Mouse (Mus musculus) NIH3T3 (cell line): ENCODE results near the gene Zfp644.

Experiments
- DNase-seq: peaks from one replicate; pipeline ENCODE4 v3.0.0-alpha.2; 2012; ENCODE audit warnings: low read depth

Gene Zfp644

DNA sequence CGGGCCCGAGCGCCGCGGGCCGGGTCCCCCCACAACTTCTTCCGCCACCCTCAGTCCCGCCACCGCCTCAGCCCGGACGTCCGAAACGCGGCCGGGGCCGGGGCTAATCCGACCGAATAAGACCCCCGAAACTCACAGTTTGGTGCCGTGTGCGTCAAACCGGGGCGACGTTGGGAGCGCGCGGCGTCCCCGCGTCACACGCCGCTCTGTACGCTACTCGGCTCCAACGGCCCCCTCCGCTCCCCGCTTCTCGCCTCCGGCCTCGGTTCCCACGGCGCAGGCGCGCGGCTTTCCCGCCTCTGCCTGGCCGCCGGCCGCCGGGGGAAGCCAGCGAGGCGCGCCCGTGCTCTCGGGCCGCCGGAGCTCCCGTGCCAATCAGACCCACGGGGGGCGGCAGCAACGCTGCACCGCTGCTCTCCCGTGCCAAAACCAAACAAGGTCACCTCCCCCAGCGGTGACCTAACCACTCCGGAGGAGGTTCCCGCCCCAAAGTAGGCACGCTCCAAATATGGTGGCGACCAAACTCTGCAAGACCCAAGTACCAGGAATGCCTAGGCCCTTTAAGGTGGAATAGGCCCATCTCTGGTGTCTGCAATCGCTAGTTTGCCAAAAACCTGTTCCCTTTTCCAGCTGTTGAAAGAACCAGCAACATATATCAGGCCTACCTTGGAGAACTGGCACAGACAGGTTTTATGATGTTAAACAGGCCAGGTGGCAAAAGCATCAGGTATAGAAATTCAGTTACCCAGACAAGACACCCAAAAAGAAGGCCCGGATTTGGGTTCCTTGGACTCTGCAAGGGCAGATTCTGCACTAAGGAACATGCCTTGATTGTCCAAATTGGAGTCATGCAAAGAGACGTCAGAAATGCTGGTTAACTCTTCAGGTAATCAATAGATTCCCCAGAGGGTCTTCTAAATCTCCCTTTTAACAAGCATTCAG lies at the start of gene Zfp644:
TSS of gene Zfp644 (minus strand) at position 892 of the 942 bp plus-strand sequence.
- peak; percentile 94 for DNase-seq

GRCm38 (mm10) chr5:106739716-106740115 lies 42.6 kb upstream of the Zfp644 start:
- DNase-seq, result no peak

DNA sequence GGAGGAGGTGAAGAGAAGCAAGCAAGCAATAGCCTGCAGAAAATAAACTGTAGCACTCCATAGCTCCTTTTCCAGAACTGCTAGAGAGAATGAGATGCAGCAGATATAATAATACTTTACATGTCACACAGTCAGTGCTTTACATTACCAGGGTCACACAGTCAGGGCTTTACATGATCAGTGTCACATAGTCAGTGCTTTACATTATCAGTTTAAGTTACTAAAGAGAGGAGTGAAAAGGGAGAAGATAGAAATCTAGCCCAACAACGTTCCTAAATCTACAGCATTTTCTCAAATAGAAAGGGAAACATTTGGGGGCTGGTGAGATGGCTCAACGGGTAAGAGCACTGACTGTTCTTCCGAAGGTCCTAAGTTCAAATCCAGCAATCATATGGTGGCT lies 26.4 kb upstream of the Zfp644 start:
- no peak for DNase-seq

DNA sequence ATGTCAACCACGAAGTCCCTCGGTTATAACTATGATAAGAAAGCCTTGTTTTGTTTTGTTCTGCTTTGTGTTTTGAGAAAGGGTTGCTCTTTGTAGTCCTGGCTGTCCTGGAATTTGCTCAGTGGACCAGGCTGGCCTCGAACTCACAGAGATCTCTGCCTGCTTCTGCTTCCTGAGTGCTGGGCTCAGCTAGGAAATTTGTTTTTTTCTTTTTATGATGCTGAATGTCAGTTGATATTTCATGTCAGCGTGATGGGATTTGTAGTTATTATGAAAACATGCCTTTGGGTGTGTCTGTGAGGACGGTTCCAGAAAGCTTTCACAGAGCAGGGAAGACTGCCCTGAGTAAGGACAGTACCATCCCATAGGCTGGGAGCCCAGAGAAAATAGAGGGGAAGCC lies 25.7 kb upstream of the Zfp644 start:
- DNase-seq, result no peak

DNA sequence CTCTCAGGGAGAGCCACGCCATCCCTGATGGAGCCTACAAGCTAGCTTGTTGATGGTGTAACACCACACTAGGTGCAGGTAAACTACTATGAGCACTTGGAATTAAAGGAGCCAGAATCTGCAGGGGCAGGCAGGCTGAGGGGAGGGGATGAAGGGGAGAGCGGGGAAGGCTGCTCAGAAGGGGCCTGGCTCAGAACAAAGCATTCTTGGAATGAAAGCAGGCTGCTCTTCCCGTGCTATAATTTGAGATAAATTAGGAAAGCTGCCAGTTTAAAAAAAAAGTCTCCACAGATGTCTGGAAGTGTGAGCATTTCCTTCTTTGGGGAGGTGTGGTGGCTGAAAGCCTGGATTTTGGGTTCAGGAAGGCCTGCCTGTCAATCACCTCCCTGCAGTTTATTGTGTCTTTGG lies 14.8 kb upstream of the Zfp644 start:
- no peak for DNase-seq

GRCm38 (mm10) chr5:106711220-106711726 lies 14.2 kb upstream of the Zfp644 start:
- DNase-seq, result no peak

DNA sequence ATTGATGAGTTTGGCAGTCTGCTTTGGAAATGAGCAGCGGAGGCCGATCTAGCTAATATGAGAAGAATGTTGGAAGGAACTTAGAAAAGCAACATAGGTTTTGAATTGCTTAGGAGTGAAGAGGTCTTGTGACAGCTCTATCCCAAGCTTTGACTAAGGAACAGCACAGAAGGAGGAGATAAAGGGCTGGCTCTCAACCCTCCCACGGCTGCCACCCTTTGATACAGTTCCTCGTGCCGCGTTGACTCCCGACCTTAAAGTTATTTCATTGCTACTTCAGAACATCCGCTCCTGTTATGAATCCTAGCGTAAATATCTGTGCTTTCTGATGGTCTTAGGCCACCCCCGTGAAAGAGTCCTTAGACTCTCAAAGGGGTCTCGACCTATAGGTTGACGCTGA lies 13.5 kb upstream of the Zfp644 start:
- DNase-seq, result no peak

- DNase-seq, result no peak
These were observed 13.0 kb upstream of the Zfp644 start for GRCm38 (mm10) chr5:106710085-106710409.

DNA sequence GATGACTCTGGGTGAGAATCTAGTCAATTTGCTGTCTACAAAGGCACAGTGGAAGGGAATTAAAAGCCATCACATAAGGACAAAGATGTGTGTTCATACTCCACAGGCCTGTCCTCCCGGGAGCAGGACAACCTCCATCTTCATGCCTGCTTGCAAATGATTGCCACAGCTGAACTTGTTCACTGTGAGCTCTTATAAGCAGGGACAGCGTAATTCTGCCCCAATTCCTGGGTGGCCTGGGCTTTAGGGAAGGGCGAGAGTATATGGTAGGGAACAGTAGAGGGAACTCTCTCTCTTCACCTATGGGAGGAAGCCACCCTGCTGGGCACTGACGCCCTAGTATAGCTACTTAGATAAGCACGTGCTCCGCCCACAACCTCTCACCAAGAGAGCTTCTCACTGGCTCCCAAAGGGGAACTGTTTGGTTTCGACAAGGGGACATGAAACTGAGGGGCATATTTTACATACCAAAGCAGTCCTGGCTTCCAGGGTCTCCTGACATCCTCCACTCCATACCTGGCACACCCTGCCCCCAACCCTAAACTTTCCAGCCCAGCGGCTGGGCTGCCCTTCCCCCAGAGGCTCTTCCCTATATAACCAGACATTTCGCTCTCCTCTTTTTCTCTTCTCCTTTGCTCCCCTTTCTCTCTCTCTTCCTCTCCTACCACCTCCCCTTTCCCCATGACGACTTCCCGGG lies 12.4 kb upstream of the Zfp644 start:
- DNase-seq, result no peak

- DNase-seq, result no peak
These were observed 9.3 kb upstream of the Zfp644 start for GRCm38 (mm10) chr5:106706363-106706762.

- DNase-seq, result no peak
These were observed 8.1 kb upstream of the Zfp644 start for GRCm38 (mm10) chr5:106705162-106705561.

- DNase-seq, result peak; percentile 83
These were observed 1.2 kb downstream of the Zfp644 start for GRCm38 (mm10) chr5:106695681-106696395.

GRCm38 (mm10) chr5:106695141-106695540 lies 1.9 kb downstream of the Zfp644 start:
- peak; percentile 39 for DNase-seq

- no peak for DNase-seq
These were observed 2.4 kb downstream of the Zfp644 start for GRCm38 (mm10) chr5:106694683-106695082.

GRCm38 (mm10) chr5:106693034-106693433 lies 4.1 kb downstream of the Zfp644 start:
- peak; percentile 57 for DNase-seq

GRCm38 (mm10) chr5:106680636-106681458 lies 16.2 kb downstream of the Zfp644 start:
- no peak for DNase-seq

DNA sequence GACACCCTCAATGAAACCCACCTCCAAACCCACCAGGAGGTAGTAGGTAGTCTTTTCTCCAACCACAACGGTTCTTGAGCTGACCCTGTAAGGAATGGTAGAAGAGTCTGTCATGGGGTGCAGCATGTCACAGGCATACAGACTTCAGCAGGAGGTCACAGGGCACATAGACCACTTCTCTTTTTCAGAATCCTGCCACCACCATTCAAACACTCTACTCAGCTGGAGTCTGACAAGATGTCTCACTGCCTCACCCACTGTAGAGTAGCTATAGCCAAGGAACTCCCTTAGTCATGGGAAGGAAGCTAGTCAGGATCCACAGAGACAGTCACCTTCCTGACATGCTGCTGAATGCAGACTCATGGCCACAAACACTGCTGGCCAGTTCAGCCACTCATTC lies 17.4 kb downstream of the Zfp644 start:
- no peak for DNase-seq

GRCm38 (mm10) chr5:106678823-106679222 lies 18.3 kb downstream of the Zfp644 start:
- peak; percentile 31 for DNase-seq

GRCm38 (mm10) chr5:106676784-106677183 lies 20.3 kb downstream of the Zfp644 start:
- DNase-seq, result no peak

DNA sequence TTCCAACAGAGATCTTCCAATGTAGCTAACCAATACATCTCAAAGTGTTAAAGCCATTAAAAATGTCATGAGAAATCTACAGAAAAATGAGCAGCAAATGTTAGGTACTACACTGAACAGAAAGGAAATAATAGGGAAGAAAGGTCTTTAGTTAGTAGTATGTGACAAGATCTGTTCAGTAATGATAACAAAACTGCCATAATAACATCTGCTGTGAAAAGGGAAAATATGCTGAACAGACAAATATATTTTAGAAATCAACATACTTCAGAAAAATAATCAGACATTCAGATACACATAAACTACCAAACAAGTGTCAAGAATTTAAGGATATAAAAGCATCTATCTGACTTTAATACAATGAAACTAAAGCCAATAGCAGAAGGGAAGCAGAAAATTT lies 24.5 kb downstream of the Zfp644 start:
- DNase-seq, result no peak

DNA sequence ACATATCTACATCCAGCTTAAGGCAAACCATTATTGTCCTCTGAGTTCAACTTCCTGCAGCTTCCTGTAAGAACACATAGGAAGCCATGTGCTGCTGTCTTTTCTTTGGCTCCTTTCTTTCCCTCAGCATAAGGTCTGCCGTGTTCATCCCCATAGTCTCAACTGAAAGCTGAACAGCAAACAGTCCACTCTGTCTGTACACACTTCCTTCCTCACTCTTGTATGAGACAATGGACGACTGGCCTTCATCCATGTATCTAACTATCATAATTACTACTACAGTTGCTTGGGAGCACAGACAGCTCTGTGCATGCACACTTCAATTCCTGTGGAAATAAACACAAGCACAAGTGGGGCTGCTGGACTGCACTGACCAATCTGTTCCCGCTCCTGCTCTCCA lies 25.2 kb downstream of the Zfp644 start:
- no peak for DNase-seq

GRCm38 (mm10) chr5:106664910-106665309 lies 32.2 kb downstream of the Zfp644 start:
- no peak for DNase-seq
